Mouse (Mus musculus) gastrocnemius, postnatal 36 days (tissue): ENCODE results near the gene Pxk. TPM values are rescaled to one million over a fixed set of nuclear protein-coding genes. Genes with fewer than 3 reads are reported as not detected.
"Not testable (repeated sequence)": the region's sequence is repeated elsewhere in the genome, so short reads cannot be mapped to it uniquely, and the experiment has no call there.

Source experiments
- DNase-seq, 2 experiments: peaks; one replicate each; pipeline ENCODE4 v3.0.0; 2022
- intact Hi-C: fragments of 180-260 bp; cut with DNase I; formaldehyde crosslinking; loops from one replicate; pipeline ENCODE4 v1.15.1; 2025
- total RNA-seq, 2 experiments: library from RNA; stranded (reverse); gene quantifications; 2 replicates each; pipeline ENCODE4 v1.2.3; 2021

Pxk gene
- total RNA-seq, 2 experiments from 2014 or later: 10.7 to 12.2 TPM

- no peak for DNase-seq
- intact Hi-C loops: no loop called here
Measured at GRCm38 (mm10) chr14:8139724-8140710, 42.0 kb downstream of the Pxk start.

GRCm38 (mm10) chr14:8141131-8141530 lies 43.1 kb downstream of the Pxk start:
- intact Hi-C loops: no loop called here
- DNase-seq: no peak

- intact Hi-C loops: loop anchor here (2.0 kb wide), 1 partner anchor 51 kb away; no protein-coding TSS in a partner anchor
- DNase-seq: no peak
Measured at GRCm38 (mm10) chr14:8145594-8146558, 47.9 kb downstream of the Pxk start.

- intact Hi-C loops: no loop called here
Measured at GRCm38 (mm10) chr14:8146611-8147223, 48.7 kb downstream of the Pxk start.

GRCm38 (mm10) chr14:8148842-8149241 lies 50.8 kb downstream of the Pxk start:
- no peak for DNase-seq
- intact Hi-C loops: no loop called here

More at GRCm38 (mm10) chr14:8146611-8147223, 48.7 kb downstream of the Pxk start:
- DNase-seq: no peak

- intact Hi-C loops: loop anchor here (2.0 kb wide), 1 partner anchor 57 kb away; no protein-coding TSS in a partner anchor
- no peak for DNase-seq
Measured at GRCm38 (mm10) chr14:8151757-8152156, 53.7 kb downstream of the Pxk start.

- intact Hi-C loops: no loop called here
- DNase-seq: no peak
Measured at GRCm38 (mm10) chr14:8154072-8154471, 56.1 kb downstream of the Pxk start.

- DNase-seq: no peak
- intact Hi-C loops: no loop called here
Measured at GRCm38 (mm10) chr14:8156947-8157346, 58.9 kb downstream of the Pxk start.

- no peak for DNase-seq
- intact Hi-C loops: no loop called here
Measured at GRCm38 (mm10) chr14:8158721-8159120, 60.7 kb downstream of the Pxk start.

GRCm38 (mm10) chr14:8159141-8159540 lies 61.1 kb downstream of the Pxk start:
- intact Hi-C loops: no loop called here
- DNase-seq: no peak

- intact Hi-C loops: loop anchor here (10.0 kb wide), 1 partner anchor 347 kb away; the partner anchor contains the start of gene Flnb
- peak in 1 of 2 experiments; percentile 38 for DNase-seq
Measured at GRCm38 (mm10) chr14:8161777-8162176, 63.8 kb downstream of the Pxk start.

GRCm38 (mm10) chr14:8164463-8164862 lies 66.5 kb downstream of the Pxk start:
- intact Hi-C loops: loop anchor here (10.0 kb wide), 1 partner anchor 350 kb away; the partner anchor contains the start of gene Flnb
- DNase-seq: no peak

- DNase-seq: peak; percentile 98
- intact Hi-C loops: loop anchor here (5.0 kb wide), 1 partner anchor 40 kb away; the partner anchor contains the start of gene Kctd6
Measured at GRCm38 (mm10) chr14:8172507-8173410, 74.7 kb downstream of the Pxk start, which contains the start of gene Pdhb. Pdhb (minus strand) TSS chr14:8173025.

GRCm38 (mm10) chr14:8173542-8174250 lies 75.7 kb downstream of the Pxk start:
- not testable (repeated sequence) for DNase-seq
- intact Hi-C loops: loop anchor here (5.0 kb wide), 1 partner anchor 39 kb away; the partner anchor contains the start of gene Kctd6

- intact Hi-C loops: loop anchor here (5.0 kb wide), 1 partner anchor 38 kb away; the partner anchor contains the start of gene Kctd6
- no peak for DNase-seq
Measured at GRCm38 (mm10) chr14:8174634-8175033, 76.6 kb downstream of the Pxk start.

GRCm38 (mm10) chr14:8176251-8176650 lies 78.2 kb downstream of the Pxk start:
- no peak for DNase-seq
- intact Hi-C loops: no loop called here

GRCm38 (mm10) chr14:8180371-8181035 lies 82.5 kb downstream of the Pxk start:
- intact Hi-C loops: no loop called here
- no peak for DNase-seq

GRCm38 (mm10) chr14:8183330-8183729 lies 85.3 kb downstream of the Pxk start:
- no peak for DNase-seq
- intact Hi-C loops: no loop called here
